Mouse (Mus musculus): Measurements from ENCODE around the gene Arl15.

- TF ChIP-seq FLI1 (IDR thresholded peaks at IDR 0.05; ENCODE audit: low read length) (no peak), GATA1 (IDR thresholded peaks at IDR 0.05; ENCODE audit: borderline replicate concordance, low read length) (no peak)
Observed at GRCm38 (mm10) chr13:114124991-114125390, 330.7 kb downstream of the Arl15 start.
